Mouse (Mus musculus) intestine, postnatal 0 days (tissue): ENCODE results near the gene Fam19a3. TPM values are rescaled to one million over a fixed set of nuclear protein-coding genes. Genes with fewer than 3 reads are reported as not detected.
"Not testable (repeated sequence)": the region's sequence is repeated elsewhere in the genome, so short reads cannot be mapped to it uniquely, and the experiment has no call there.

Experiments
- ATAC-seq: fragments of 200-750 bp; cut with Nextera tagmentation; 2 replicates; pipeline ENCODE4 v1.8.0; 2017; ENCODE audit warnings: mild to moderate bottlenecking, moderate TSS enrichment, moderate library complexity
- H3K27ac ChIP-seq: fragments of 300-500 bp; sonication (generic); 2 replicates; pipeline ENCODE4 v1.5.1; 2014; ENCODE audit warnings: mild to moderate bottlenecking, low read depth, low read length, moderate library complexity
- H3K27me3 ChIP-seq: fragments of 300-500 bp; sonication (generic); replicated peaks from 2 replicates; pipeline ENCODE4 v1.6.1; 2014; ENCODE audit warnings: low read length, mixed read lengths; ENCODE audit not compliant: control insufficient read depth, insufficient read depth
- H3K36me3 ChIP-seq: fragments of 300-500 bp; sonication (generic); 2 replicates; pipeline ENCODE4 v1.6.1; 2014; ENCODE audit warnings: mild to moderate bottlenecking, moderate library complexity; ENCODE audit not compliant: control insufficient read depth, insufficient read depth
- H3K4me1 ChIP-seq: fragments of 300-500 bp; sonication (generic); replicated peaks from 2 replicates; pipeline ENCODE4 v1.6.1; 2014; ENCODE audit warnings: antibody characterized with exemption, low read length, mixed read lengths; ENCODE audit not compliant: control insufficient read depth, insufficient read depth
- H3K4me2 ChIP-seq: fragments of 300-500 bp; sonication (generic); replicated peaks from 2 replicates; pipeline ENCODE4 v1.6.1; 2014; ENCODE audit warnings: low read depth, mild to moderate bottlenecking, moderate library complexity
- H3K4me3 ChIP-seq: fragments of 300-500 bp; sonication (generic); 2 replicates; pipeline ENCODE4 v1.5.1; 2014; ENCODE audit warnings: low read depth, low read length
- H3K9ac ChIP-seq: fragments of 300-500 bp; sonication (generic); 2 replicates; pipeline ENCODE4 v1.6.1; 2014; ENCODE audit warnings: mild to moderate bottlenecking, low read depth, low read length
- H3K9me3 ChIP-seq: fragments of 300-500 bp; sonication (generic); 2 replicates; pipeline ENCODE4 v1.6.1; 2016; ENCODE audit warnings: mixed run types; ENCODE audit not compliant: control insufficient read depth
- CTCF ChIP-seq: sonication (generic); IDR thresholded peaks from 2 replicates; pipeline ENCODE4 v1.5.1; 2016; ENCODE audit warnings: low read depth, mild to moderate bottlenecking, control low read depth, antibody characterized with exemption, moderate library complexity
- WGBS: fragments of 180-500 bp; shearing (Covaris S2); extraction: QIAGEN DNeasy Blood & Tissue Kit; methylation state at CpG from one replicate; pipeline ENCODE4 v1.1.7; 2014; 5-methylcytosine and 5-hydroxymethylcytosine counted together
- polyA plus RNA-seq: library from polyadenylated mRNA; unstranded; fragments of >200 nt; fragmentation: Nextera tagmentation; extraction: Ambion mirVana; gene quantifications from 2 replicates; pipeline ENCODE4 v1.2.1, GENCODE M21; 2015

Gene Fam19a3
- polyA plus RNA-seq, 1 experiment from 2014 or later, result 0.05 TPM

DNA sequence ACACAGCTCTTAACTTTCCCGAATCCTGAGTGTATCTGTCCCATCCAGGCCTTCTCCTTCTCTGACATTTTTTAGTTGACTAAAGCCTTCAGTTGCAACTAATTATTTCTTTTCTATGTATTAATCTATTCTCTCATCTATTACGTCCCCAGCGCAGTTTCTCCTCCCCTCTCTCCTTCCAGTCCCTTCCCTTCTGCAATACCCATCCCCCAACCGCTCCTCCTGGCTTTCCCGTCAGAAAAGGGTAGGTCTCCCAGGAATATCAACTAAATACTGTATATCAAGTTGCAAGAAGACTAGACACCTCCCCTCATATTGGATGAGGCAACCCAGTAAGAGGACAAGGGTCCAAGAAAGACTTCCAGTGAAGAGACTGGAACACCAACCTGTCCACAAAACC is 22.8 kb downstream of the Fam19a3 start:
- Histone ChIP-seq H3K4me2 (peak overlapping the region; percentile 73), H3K36me3 (no peaks in the 10 kb centered on the region), H3K9ac (peak overlapping the region; percentile 46; the same call in 1 of the 2 replicates), H3K4me3 (peak overlapping the region; percentile 36), H3K4me1 (no peaks in the 10 kb centered on the region; the same call in 1 of the 2 replicates), H3K27ac (no peak overlapping the region), H3K9me3 (no peaks in the 10 kb centered on the region), H3K27me3 (no peaks in the 10 kb centered on the region)
- WGBS, result 22% methylated on average over 5 of the region's 5 CpGs
- ATAC-seq, result no peak
- TF ChIP-seq CTCF, result no peak

DNA sequence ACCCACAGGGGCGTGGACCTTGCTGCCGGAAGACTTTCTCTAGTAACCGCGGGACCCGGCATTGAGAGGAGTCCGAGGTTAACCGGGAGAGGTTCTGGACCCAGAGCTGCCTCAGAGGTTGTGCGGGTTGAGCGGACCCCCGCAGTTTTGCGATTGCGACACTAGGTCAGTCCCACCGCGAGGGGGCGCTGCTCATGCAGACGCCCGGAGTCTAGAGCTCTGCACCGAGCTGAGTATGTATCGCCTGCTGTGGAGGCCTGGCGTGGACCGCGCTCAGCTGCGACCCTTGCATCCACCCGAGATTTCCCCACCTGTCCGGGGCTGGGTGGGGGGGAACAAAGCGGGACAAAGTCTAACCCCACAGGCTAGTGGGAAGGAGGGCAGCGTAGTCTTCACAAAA is 23.2 kb downstream of the Fam19a3 start:
- peak; percentile 67; the same call in 1 of the 2 replicates for ATAC-seq
- WGBS, result 1% methylated on average over 27 of the region's 27 CpGs
- no peak overlapping the region for H3K27ac ChIP-seq
- H3K4me2 ChIP-seq, result peak overlapping the region; percentile 73
- peak overlapping the region; percentile 46 for H3K9ac ChIP-seq
- peak; percentile 90 for TF ChIP-seq CTCF
- no peaks in the 10 kb centered on the region; the same call in 1 of the 2 replicates for H3K4me1 ChIP-seq
- H3K9me3 ChIP-seq, result no peaks in the 10 kb centered on the region
- H3K36me3 ChIP-seq, result no peaks in the 10 kb centered on the region
- H3K4me3 ChIP-seq, result peak overlapping the region; percentile 36
- no peaks in the 10 kb centered on the region for H3K27me3 ChIP-seq

DNA sequence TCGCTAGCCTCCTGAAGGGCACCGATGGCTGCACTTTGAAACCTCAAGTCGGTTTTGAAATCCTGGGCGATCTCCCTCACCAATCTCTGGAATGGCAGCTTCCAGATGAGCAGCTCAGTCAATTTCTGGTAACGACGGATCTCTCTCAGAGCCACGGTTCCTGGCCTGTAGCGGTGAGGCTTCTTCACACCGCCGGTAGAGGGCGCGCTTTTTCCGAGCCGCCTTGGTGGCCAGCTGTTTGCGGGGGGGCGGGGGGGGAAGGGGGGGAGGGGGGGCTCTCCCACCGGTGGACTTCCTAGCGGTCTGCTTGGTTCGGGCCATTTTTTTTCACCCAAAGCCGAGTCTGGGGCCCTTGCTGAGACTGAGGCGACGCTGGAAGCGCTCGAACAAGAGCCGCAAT is 28.8 kb downstream of the Fam19a3 start:
- not testable (repeated sequence) for H3K27ac ChIP-seq, H3K36me3 ChIP-seq, H3K9ac ChIP-seq, ATAC-seq, H3K4me1 ChIP-seq, H3K9me3 ChIP-seq, H3K27me3 ChIP-seq, H3K4me3 ChIP-seq
- 27% methylated on average over 18 of the region's 25 CpGs for WGBS
- H3K4me2 ChIP-seq, result 0 out of 2 replicates have a peak overlapping the region, but pooled peaks have one; percentile 17
- TF ChIP-seq CTCF, result peak; percentile 61

DNA sequence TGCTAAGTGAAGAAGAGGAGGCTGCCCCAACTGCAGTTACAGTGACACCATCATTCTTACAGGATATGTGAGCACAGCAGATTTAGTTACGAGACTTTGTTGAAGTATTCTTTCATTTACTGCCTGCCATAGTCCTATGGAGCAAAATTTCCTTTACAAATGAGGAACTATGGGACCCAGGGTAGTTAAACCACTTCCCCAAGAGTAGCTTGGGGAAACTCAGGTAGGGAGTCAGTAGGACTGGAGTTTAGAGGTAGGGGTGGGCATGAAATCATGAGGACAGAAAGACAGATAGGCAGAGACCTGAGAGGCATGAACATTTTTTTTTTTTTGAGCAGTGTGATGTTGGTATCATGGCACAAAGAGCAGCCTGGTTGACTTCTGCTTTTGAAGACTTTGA is 37.8 kb downstream of the Fam19a3 start:
- H3K36me3 ChIP-seq, result no peaks in the 10 kb centered on the region
- TF ChIP-seq CTCF, result no peak
- H3K4me1 ChIP-seq, result no peaks in the 10 kb centered on the region
- H3K27ac ChIP-seq, result no peak overlapping the region
- no peak for ATAC-seq
- no peak overlapping the region for H3K4me3 ChIP-seq
- H3K4me2 ChIP-seq, result no peak overlapping the region
- no peaks in the 10 kb centered on the region for H3K9me3 ChIP-seq
- H3K9ac ChIP-seq, result no peak overlapping the region
- 73% methylated on average over 1 of the region's 1 CpGs for WGBS
- no peaks in the 10 kb centered on the region for H3K27me3 ChIP-seq

DNA sequence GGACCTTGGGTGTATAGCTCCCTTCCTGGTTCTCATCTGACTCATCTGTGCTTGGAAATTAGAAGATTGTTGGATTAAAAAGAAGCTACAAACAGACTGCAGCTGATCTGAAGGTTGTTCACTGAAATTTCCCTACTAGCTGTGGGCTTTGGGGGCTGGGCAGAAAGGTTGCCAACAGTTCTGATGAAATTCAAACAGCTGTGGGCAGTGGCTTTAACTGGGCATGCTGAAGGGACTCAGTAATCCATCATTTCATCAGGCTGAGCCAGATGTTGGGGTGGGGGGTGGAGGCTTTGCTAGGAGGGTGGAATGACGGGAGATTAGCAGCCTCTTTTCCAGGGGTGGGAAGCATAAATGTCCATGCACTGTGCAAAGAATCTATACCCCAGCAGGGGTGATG is 38.5 kb downstream of the Fam19a3 start:
- WGBS, result 64% methylated on average over 1 of the region's 1 CpGs
- Histone ChIP-seq H3K27me3 (no peaks in the 10 kb centered on the region), H3K4me1 (no peaks in the 10 kb centered on the region), H3K4me3 (no peak overlapping the region), H3K27ac (no peak overlapping the region), H3K9me3 (no peaks in the 10 kb centered on the region), H3K9ac (no peak overlapping the region), H3K36me3 (no peaks in the 10 kb centered on the region), H3K4me2 (no peak overlapping the region)
- ATAC-seq, result no peak
- TF ChIP-seq CTCF, result no peak

DNA sequence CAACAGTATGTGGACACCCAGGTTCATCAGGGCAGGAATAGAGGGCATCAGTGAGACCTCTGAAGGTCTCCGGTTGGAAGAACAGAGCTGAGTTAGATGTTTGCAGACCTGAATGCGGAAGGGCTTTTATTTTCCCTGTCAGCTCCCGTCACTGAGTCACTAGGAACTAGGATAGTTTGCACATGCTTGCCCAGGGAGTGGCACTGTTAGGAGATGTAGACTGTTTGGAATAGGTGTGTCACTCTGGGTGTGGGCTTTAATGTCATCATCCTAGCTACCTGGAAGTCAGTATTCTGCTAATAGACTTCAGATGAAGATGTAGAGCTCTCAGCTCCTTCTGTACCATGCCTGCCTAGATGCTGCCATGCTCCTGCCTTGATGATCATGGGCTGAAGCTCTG is 39.7 kb downstream of the Fam19a3 start:
- WGBS, result 51% methylated on average over 3 of the region's 3 CpGs
- no peaks in the 10 kb centered on the region for H3K27me3 ChIP-seq

DNA sequence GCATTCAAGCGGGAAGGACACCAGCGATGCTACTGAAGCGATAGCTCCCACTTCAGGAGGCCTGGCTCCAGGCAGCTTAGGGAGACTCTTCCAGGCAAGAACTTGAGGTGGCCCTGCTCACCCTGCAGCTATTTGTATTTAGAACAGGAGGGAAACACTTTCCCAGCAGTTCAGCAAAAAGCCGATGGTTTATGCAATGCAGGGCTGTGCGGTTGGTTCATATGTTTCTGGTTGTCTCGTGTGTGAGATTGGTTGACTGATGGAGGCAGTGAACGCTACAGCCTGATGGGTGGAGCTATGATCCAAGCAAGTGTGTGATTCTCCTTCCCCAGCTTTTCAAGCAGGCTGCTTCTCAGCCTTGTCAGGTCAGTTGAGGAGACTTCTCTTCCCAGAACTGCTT is 47.0 kb downstream of the Fam19a3 start:
- no peaks in the 10 kb centered on the region for H3K9me3 ChIP-seq
- no peak for ATAC-seq
- H3K36me3 ChIP-seq, result no peaks in the 10 kb centered on the region
- no peak overlapping the region for H3K27ac ChIP-seq
- no peak overlapping the region for H3K4me3 ChIP-seq
- H3K27me3 ChIP-seq, result no peaks in the 10 kb centered on the region
- no peak overlapping the region for H3K4me2 ChIP-seq
- TF ChIP-seq CTCF, result no peak
- H3K9ac ChIP-seq, result no peak overlapping the region
- no peaks in the 10 kb centered on the region for H3K4me1 ChIP-seq
- 53% methylated on average over 7 of the region's 7 CpGs for WGBS

More for the DNA sequence above, 39.7 kb downstream of the Fam19a3 start:
- Histone ChIP-seq H3K9ac (no peak overlapping the region), H3K27ac (no peak overlapping the region), H3K36me3 (no peaks in the 10 kb centered on the region), H3K4me3 (no peak overlapping the region), H3K9me3 (no peaks in the 10 kb centered on the region), H3K4me2 (no peak overlapping the region), H3K4me1 (no peaks in the 10 kb centered on the region)
- TF ChIP-seq CTCF, result no peak
- ATAC-seq, result peak; percentile 54; the same call in 1 of the 2 replicates
